Mouse (Mus musculus): ENCODE measurements at regions not wholly inside any gene's neighbourhood (a gene's known extent, or its start where the extent isn't known, plus 50 kb on each side); places are given as distances from the start of the nearest gene placed in this dataset.
A peak's percentile ranks its signal among the peaks of the same experiment; 100 is the strongest.

DNA sequence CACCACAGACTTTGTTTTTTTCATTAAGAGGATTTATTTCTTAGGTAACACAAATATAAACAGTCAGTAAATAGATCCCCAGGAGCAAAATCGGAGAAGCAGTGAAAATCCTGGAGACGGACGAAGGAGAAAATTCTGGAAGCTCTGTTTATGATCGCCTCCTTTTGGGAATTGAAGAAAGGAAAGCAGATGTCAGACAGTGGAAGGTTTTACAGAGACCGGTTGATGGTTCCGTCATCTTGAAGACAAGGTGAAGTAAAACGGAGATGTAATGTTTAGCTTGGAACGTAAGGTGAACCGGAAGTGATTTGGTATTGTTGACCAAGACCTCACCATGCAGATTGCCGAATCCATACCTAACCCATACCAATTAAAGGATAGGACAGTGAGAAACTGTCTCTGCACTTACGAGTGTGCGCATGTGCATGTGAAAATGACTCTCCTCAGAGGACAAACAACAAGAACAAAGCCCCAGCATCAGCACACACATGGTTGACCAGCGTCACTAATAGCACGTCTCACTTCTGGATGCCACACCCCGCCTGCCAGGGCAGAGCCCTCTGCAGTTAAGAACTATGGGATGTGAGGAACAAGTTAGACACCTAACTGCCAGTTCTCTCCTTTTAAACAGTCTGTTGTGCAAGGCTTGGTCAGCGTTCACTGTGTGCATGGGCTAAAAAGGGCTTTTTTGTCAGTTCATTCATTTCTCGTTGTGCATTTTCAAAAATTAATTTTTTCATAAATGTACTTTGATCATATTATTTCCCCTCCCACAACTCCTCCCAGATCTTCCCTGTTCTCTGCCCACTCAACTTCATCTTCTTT, 62.4 kb upstream of the Cpsf6 start:
- Histone ChIP-seq H3K4me3 (ENCODE audit: inconsistent target) (no peak overlapping the region), H3K36me3 (ENCODE audit: inconsistent target) (no peaks in the 10 kb centered on the region), H3K79me2 (ENCODE audit: inconsistent target) (no peaks in the 10 kb centered on the region), H3K27ac (no peak overlapping the region)
- 93% methylated on average over 17 of the region's 17 CpGs for WGBS (ENCODE audit: missing documents)

DNA sequence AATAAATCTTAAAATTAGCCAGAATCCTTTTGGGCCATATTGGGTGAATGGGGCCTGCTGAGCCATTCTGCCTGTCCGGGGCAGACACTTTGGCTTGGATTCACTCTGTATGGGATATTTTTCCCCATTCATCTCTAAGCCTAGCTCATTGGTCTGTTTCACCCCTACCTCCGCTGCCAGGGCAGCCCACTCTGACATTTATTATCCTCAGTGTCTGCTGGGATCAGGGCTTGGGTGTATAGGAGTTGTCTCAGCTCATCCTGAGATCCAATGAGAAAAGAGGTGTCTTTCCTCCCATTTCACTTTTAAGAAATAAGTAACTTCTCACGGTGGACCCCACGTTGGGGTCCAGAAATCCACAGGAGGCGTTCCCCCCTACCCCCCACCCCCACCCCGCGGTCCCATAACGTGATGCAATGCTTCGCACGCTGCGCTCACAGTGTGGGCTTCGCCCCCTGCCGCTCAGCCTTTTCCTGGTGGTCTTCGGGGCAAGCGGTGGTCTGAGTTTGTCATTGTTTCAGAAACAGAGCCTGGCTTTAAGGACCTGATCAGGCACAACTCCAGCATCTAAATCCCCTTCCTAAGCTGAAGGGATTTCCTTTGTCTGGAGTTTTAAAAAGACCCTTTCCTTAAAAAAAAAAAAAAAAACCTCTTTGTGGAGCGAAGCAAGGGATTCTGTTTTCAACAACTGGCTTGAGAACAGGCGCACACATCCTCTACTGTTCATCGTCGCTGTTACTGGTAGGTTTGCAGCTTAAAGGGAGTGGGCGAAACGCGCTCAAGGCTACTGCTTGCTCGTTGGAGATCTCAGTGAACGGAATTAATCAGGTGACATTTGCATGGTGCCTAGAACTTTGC, 61.5 kb upstream of the Cpsf6 start:
- Histone ChIP-seq H3K36me3 (ENCODE audit: inconsistent target) (no peaks in the 10 kb centered on the region), H3K79me2 (ENCODE audit: inconsistent target) (no peaks in the 10 kb centered on the region), H3K4me3 (ENCODE audit: inconsistent target) (no peak overlapping the region), H3K27ac (no peak overlapping the region)
- WGBS (ENCODE audit: missing documents), result 87% methylated on average over 24 of the region's 24 CpGs

DNA sequence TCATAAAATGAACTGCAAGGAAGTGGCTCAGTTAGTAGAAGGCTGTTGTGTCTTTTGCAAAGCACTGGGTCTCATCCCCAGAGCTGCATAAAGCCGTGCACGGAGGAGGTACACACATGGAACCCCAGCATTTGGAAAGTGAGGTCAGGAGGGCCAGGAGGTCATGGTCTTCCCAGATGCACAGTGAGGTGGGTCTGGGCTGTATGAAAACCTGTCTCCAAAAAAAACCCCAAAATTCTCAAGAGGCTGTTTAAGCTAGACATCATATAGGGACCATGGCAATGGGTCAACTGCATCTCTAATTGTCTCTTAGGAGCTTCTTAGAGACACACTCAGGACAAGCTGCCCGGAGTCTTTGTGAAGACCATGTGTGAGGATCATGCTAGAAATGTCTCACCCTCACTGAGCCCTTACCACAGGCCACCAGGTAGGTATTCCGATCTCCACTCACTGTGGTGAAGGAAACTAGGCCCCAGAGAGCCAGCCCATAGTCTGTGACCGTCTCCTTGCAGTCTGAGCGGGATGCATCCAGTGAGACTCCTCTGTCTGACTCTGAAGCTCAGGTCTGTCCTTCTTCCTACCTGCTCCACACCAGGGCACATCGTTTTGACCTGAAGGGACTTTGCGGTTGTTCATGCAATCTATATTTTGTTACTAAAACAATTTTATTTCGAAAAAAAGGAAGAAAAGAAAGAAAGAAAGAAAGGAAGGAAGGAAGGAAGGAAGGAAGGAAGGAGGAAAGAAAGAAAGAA, 60.6 kb upstream of the Cpsf6 start:
- H3K36me3 ChIP-seq (ENCODE audit: inconsistent target), result no peaks in the 10 kb centered on the region
- no peaks in the 10 kb centered on the region for H3K79me2 ChIP-seq (ENCODE audit: inconsistent target)
- WGBS (ENCODE audit: missing documents), result 93% methylated on average over 9 of the region's 9 CpGs
- no peak overlapping the region for H3K4me3 ChIP-seq (ENCODE audit: inconsistent target)
- no peak overlapping the region for H3K27ac ChIP-seq

DNA sequence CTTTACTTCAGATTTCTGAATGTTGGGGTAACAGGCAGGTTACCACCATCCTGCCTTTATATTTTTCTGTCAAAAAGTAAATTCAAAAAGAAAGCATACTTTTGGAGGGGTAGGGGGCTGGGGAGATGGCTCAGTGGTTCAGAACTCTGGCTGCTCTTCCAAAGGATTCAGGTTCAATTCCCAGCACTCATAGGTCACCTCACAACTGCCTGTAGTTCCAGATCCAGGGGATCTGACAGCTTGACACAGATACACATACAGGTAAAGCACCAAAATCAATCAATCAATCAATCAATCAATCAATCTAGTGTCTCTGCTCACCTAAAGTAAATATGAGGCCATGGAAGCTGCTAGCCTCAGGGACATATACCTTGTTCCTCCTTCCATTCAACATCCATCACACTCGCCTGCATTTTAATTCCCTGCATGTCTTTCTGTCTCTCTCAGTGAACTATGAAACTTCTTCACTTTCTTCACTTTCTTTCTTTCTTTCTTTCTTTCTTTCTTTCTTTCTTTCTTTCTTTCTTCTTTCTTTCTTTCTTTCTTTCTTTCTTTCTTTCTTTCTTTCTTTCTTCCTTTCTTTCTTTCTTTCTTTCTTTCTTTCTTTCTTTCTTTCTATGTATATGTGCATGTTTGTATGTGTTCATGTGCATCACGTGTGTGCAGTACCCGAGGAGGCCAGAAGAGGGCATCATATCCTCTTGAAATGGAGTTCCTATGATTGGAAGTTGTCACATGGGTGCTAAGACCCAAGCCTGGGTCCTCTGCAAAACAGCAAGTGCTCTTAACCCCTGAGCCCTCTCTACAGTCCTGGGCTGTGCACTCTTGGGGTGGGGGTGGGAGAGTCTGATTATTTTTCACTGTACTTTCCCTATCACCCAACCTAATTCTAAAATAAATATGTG, 59.6 kb upstream of the Cpsf6 start:
- 96% methylated on average over 3 of the region's 3 CpGs for whole genome bisulfite sequencing (ENCODE audit: missing documents)
- no peaks in the 10 kb centered on the region for H3K36me3 ChIP-seq (ENCODE audit: inconsistent target)
- no peaks in the 10 kb centered on the region for H3K79me2 ChIP-seq (ENCODE audit: inconsistent target)
- H3K4me3 ChIP-seq (ENCODE audit: inconsistent target), result no peak overlapping the region
- H3K27ac ChIP-seq, result no peak overlapping the region

DNA sequence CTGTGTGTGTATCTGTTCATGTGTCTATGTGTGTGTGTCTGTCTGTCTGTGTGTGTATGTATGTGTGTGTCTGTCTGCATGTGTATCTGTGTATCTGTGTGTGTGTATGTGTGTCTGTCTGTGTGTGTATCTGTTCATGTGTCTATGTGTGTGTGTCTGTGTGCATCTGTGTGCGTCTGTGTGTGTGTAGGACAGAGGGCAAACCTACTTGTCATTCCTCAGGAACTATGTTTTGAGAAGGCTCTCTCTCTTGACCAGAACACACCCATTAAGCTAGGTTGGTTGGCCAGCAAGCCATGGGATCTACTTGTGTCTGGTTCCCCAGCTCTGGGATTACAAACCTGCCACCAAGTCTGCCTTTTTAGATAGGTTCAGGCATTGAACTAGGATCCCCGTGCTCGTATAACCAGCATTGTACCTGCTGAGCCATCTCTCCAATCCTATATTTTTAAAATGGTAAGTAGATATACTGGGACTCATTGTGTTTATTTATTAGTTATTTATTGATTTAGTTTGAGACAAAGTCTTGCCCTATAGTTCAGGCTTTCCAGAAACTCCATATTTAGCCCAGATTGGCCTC, 58.9 kb upstream of the Cpsf6 start:
- Histone ChIP-seq H3K79me2 (ENCODE audit: inconsistent target) (no peaks in the 10 kb centered on the region), H3K27ac (no peak overlapping the region), H3K4me3 (ENCODE audit: inconsistent target) (no peak overlapping the region), H3K36me3 (ENCODE audit: inconsistent target) (no peaks in the 10 kb centered on the region)
- WGBS (ENCODE audit: missing documents), result 95% methylated on average over 3 of the region's 3 CpGs

DNA sequence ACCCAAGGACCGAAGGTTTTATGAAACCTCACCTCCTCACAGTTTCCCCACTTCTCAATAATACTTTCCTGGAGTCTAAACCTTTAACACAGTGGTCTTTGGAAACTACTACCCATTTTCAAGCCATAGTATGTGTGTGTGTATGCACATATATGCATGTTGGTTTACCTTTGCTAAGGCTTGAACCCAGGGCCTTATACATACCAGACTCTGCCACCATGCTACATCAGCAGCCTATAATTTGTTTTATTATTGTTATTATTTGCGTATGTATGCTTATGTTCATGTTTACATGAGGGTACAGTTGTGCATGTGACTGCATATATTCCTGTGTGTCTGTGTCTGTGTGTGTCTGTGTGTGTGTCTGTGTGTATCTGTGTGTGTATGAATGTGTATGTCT, 58.2 kb upstream of the Cpsf6 start:
- H3K27ac ChIP-seq, result no peak overlapping the region
- H3K4me3 ChIP-seq (ENCODE audit: inconsistent target), result no peak overlapping the region
- no peaks in the 10 kb centered on the region for H3K79me2 ChIP-seq (ENCODE audit: inconsistent target)
- H3K36me3 ChIP-seq (ENCODE audit: inconsistent target), result no peaks in the 10 kb centered on the region
- 100% methylated on average over 2 of the region's 2 CpGs for whole genome bisulfite sequencing (ENCODE audit: missing documents)

DNA sequence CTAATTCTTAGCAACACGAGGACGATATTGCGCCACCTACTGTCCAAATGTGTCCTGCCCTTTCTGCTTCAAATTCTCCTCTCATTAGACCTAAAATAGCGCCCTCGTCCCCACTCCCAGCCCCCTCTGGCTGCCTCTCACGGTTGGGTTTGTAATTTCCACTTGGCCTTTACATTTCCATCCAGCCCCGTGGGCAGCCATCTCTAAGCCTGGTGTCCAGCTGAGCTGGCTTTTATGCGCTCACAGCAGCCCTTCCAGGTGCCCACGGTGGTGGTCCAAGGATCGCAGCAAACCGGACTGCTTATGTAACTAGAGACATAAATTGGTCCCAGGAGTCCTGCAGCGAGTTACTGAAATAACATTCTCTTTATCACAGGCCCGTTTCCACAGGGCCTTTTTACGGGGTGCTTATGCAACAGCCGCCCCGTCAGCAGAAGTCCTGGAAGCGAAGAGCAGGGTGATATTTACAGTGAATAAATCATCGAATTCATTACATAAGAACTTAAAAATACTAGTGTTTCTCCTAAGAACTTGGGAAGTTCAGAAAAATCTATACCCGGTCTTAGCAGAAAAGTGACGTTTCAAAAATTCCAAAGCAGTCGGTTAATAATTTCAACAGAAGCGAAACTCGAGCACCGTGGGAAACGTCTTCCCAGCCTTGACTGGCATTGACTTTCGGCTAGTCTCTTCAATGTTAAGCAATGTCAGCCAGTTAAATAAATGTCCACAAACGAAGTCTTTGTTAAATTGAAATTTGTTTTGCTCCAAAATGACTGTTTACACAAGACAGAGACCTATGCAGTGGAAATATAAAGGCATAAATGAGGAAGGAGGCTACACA, 57.3 kb upstream of the Cpsf6 start:
- no peak overlapping the region for H3K27ac ChIP-seq
- no peaks in the 10 kb centered on the region for H3K36me3 ChIP-seq (ENCODE audit: inconsistent target)
- no peaks in the 10 kb centered on the region for H3K79me2 ChIP-seq (ENCODE audit: inconsistent target)
- H3K4me3 ChIP-seq (ENCODE audit: inconsistent target), result no peak overlapping the region
- 44% methylated on average over 27 of the region's 27 CpGs for WGBS (ENCODE audit: missing documents)

DNA sequence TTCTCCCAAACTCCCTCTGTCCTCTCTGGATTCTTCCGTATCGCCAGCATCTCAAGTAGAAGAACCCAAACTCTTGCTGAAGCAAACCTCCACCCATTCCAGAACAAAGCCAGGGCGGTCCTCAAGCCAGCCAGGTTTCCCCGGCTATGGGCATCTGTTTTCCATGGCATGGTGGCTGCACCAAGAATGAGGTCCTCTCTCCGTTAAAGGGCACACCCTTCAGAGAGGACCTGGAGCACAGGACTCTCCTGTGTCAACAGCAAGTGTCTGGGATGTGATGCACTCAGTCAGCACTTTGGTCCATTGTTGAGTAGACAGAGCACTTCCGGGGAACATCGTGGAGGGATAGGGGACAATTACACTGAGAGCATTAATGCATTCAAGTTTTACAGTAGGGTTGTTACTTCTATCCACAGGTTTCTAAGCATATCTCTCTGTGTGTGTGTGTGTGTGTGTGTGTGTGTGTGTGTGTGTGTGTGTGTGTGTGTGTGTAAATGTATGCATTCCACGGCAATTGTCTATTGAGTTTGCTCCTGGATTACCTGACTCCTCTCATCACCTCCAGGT, 56.6 kb upstream of the Cpsf6 start:
- Histone ChIP-seq H3K27ac (no peak overlapping the region), H3K79me2 (ENCODE audit: inconsistent target) (no peaks in the 10 kb centered on the region), H3K4me3 (ENCODE audit: inconsistent target) (no peak overlapping the region), H3K36me3 (ENCODE audit: inconsistent target) (no peaks in the 10 kb centered on the region)
- WGBS (ENCODE audit: missing documents), result 71% methylated on average over 8 of the region's 8 CpGs

DNA sequence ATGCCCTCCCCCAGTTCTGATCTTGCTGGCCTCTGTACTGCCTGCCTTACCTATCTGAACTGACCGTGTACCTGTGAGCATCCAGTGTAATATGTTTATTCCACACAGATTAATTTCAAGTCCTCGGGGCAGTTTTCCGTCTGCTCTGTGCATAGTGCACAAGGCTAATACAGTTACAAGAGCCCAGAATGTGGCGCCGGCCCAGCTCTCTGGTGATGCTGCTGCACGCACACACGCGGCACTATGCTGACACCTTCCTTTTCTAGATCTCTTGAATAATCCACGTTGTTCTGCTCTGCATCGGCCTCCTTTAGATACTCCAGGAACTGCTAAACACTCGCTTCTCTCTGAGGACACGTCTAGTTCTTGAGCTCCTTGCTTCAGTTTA, 55.9 kb upstream of the Cpsf6 start:
- H3K4me3 ChIP-seq (ENCODE audit: inconsistent target), result no peak overlapping the region
- WGBS (ENCODE audit: missing documents), result 33% methylated on average over 12 of the region's 12 CpGs
- no peaks in the 10 kb centered on the region for H3K36me3 ChIP-seq (ENCODE audit: inconsistent target)
- peak overlapping the region; percentile 61; the same call in 1 of the 2 replicates for H3K27ac ChIP-seq
- no peaks in the 10 kb centered on the region for H3K79me2 ChIP-seq (ENCODE audit: inconsistent target)

DNA sequence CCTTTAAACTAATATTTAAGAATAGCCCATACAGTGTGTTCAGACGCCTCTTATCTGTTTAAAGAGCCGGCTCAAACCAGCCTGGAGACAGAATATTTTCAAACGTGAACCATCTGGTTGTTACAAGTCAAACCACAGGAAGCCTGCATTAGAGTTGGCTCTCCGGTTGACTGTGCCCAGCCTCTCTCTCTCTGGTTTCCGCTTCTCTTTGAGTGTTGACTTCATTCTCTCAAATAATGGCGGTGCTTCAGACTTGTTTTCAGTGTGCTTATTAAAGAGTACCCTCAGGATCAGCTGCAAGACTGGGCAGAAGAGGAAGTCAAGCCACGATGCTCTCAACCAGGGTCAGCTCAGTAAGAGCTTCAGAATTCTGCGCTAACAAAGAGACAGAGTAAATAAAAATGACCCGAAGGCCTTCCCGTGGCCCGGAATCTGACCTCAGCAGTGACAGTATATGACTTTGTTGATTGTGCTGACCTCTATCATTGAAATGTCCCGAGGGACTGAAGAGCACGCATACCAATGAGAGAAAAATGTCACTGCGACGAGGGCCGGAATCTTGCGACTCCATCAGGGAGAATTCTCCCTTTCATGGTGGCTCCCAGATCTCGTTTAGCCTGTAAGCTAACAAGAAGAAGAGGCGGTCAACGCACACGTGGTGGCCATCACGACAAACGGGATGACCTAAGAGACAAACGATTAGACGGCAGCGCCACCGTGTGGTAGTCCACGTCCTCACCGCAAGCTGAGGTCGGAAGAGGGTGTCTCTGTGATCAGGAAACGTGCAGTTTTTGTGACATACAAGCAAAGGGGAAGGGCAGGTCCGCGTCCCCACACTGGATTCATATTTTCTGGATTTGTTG, 55.3 kb upstream of the Cpsf6 start:
- Histone ChIP-seq H3K79me2 (ENCODE audit: inconsistent target) (no peaks in the 10 kb centered on the region), H3K36me3 (ENCODE audit: inconsistent target) (no peaks in the 10 kb centered on the region), H3K27ac (peak overlapping the region; percentile 61), H3K4me3 (ENCODE audit: inconsistent target) (no peak overlapping the region)
- WGBS (ENCODE audit: missing documents), result 2% methylated on average over 33 of the region's 33 CpGs

DNA sequence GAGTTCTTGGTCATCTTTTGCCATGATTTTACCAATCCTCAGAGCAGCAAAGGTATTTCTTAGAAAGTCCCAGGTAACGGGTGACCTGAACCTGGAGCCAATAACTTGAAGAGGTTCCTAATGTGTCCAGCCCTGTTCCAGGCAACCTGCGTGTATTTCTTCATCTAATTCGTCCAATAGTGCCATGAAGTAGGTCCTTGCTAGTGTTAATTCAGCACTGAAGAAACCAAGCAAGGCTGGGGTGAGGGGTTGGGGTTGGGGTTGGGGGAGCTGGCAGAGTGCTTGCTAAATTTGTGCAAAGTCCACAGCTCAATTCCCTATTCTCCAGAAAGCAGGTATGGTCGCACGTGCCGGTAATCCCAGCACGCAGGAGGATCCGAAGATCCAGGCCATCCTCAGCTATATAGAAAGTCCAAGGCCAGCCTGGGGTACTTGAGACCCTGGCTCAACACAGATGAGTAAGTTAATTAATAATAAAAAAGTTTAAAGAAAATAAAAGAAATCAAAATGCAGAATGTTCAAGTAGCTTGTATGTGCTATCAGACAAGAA, 54.6 kb upstream of the Cpsf6 start:
- Histone ChIP-seq H3K27ac (peak overlapping the region; percentile 61), H3K36me3 (ENCODE audit: inconsistent target) (no peaks in the 10 kb centered on the region), H3K4me3 (ENCODE audit: inconsistent target) (no peak overlapping the region), H3K79me2 (ENCODE audit: inconsistent target) (no peaks in the 10 kb centered on the region)
- 85% methylated on average over 8 of the region's 8 CpGs for WGBS (ENCODE audit: missing documents)
